Mouse (Mus musculus): Measurements from ENCODE around the gene Rpl13.

DNA sequence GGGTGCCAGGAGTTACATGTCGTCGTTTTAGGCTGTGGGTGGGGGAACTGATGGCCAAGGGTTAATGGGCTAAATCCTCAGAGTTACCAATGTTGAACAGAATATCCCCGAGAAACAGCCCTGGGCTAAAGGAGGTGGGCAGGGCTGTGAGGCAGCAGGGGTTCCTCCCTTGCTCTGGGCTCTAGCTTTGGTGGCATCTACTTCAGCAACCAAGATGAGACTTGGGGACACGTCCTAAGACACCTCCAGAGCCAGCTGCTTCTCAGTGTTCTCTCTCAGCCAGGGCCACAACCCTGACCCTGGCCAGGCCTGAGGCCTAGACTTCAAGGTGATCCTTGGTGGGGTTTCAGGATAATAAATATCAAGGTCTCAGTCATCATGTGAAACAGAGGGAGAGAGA is 36.6 kb downstream of the Rpl13 start:
- TF ChIP-seq POLR2A (IDR thresholded peaks at IDR 0.05; ENCODE audit: borderline replicate concordance, extremely low read depth, insufficient read depth, insufficient read length, poor library complexity, severe bottlenecking): no peak
- no peak for TF ChIP-seq CTCF (IDR thresholded peaks at IDR 0.05; ENCODE audit: borderline replicate concordance, extremely low read depth, insufficient read depth, insufficient read length)
